Mouse (Mus musculus) kidney, embryonic 15.5 days (tissue): ENCODE measurements around the gene Plekha8. TPM values are rescaled to one million over a fixed set of nuclear protein-coding genes. Genes with fewer than 3 reads are reported as not detected.

Experiments
- ATAC-seq: fragments of 200-750 bp; cut with Nextera tagmentation; replicated peaks from 2 replicates; pipeline ENCODE4 v1.8.0; 2017; ENCODE audit warnings: moderate TSS enrichment; ENCODE audit not compliant: low FRiP score
- H3K27ac ChIP-seq: fragments of 300-500 bp; sonication (generic); 2 replicates; pipeline ENCODE4 v1.5.1; 2015; ENCODE audit warnings: mild to moderate bottlenecking, inconsistent platforms
- H3K27me3 ChIP-seq: fragments of 300-500 bp; sonication (generic); 2 replicates; pipeline ENCODE4 v1.6.1; 2015; ENCODE audit warnings: inconsistent platforms
- H3K36me3 ChIP-seq: fragments of 300-500 bp; sonication (generic); 2 replicates; pipeline ENCODE4 v1.6.1; 2015; ENCODE audit warnings: inconsistent platforms
- H3K4me1 ChIP-seq: fragments of 300-500 bp; sonication (generic); 2 replicates; pipeline ENCODE4 v1.6.1; 2015; ENCODE audit warnings: inconsistent platforms
- H3K4me2 ChIP-seq: fragments of 300-500 bp; sonication (generic); 2 replicates; pipeline ENCODE4 v1.6.1; 2015; ENCODE audit warnings: moderate library complexity, mild to moderate bottlenecking, inconsistent platforms
- H3K4me3 ChIP-seq: fragments of 300-500 bp; sonication (generic); replicated peaks from 2 replicates; pipeline ENCODE4 v1.5.1; 2015; ENCODE audit warnings: mild to moderate bottlenecking, inconsistent platforms
- H3K9ac ChIP-seq: fragments of 300-500 bp; sonication (generic); 2 replicates; pipeline ENCODE4 v1.6.1; 2015; ENCODE audit warnings: mild to moderate bottlenecking, inconsistent platforms
- H3K9me3 ChIP-seq: fragments of 300-500 bp; sonication (generic); replicated peaks from 2 replicates; pipeline ENCODE4 v1.6.1; 2016; ENCODE audit warnings: inconsistent platforms
- WGBS: fragments of 180-500 bp; shearing (Covaris S2); methylation state at CpG from one replicate; pipeline ENCODE4 v1.1.7; 2015; ENCODE audit warnings: mixed read lengths; 5-methylcytosine and 5-hydroxymethylcytosine counted together
- polyA plus RNA-seq: library from polyadenylated mRNA; unstranded; fragments of >200 nt; fragmentation: Nextera tagmentation; extraction: Ambion mirVana; gene quantifications from 2 replicates; pipeline ENCODE4 v1.2.1, GENCODE M21; 2015

Plekha8 gene
- polyA plus RNA-seq, 1 experiment from 2014 or later: 9.8 TPM

DNA sequence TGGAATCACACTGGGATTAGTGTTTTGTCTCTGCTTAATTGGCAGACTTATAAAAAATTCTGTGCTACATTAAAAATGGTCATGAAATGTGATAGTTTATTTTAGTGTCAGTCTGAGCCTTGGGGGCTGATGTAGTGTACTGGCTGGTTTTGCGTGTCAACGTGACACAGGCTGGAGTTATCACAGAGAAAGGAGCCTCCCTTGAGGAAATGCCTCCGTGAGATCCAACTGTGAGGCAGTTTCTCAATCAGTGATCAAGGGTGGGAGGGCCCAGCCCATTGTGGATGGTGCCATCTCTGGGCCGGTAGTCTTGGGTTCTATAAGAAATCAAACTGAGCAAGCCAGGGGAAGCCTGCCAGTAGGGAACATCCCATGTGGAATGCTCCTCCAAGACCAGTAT lies 11.3 kb downstream of the Plekha8 start:
- WGBS: 53% methylated on average over 4 of the region's 4 CpGs
- H3K4me1 ChIP-seq: peaks cover 5% of the 10 kb centered on the region; the same call in 1 of the 2 replicates
- no peak for ATAC-seq
- H3K9me3 ChIP-seq: 0 out of 2 replicates have a peak, but pooled peaks cover 3% of the 10 kb centered on the region
- H3K27ac ChIP-seq: no peak overlapping the region
- H3K36me3 ChIP-seq: peaks cover 4% of the 10 kb centered on the region; the same call in 1 of the 2 replicates
- H3K27me3 ChIP-seq: no peaks in the 10 kb centered on the region
- no peak overlapping the region for H3K4me2 ChIP-seq
- no peak overlapping the region for H3K4me3 ChIP-seq
- no peak overlapping the region for H3K9ac ChIP-seq

DNA sequence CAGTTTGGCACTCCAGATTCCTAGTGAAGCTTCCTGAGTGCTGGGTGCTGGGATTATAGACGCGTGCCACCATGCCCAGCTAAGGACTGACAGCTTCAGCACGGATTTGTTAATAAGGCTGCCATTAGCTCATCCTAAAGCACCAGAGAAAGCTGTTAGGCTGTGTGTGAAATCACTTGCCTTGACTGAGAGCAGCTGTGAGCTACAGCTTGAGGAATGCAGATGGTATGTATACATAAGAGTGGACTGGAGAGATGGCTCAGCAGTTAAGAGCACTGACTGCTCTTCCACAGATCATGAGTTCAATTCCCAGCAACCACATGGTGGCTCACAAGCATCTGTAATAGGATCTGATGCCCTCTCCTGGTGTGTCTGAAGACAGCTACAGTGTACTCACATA lies 22.5 kb downstream of the Plekha8 start:
- Histone ChIP-seq H3K27ac (no peak overlapping the region), H3K4me2 (no peak overlapping the region), H3K27me3 (no peaks in the 10 kb centered on the region), H3K9me3 (no peaks in the 10 kb centered on the region), H3K9ac (no peak overlapping the region), H3K4me3 (no peak overlapping the region), H3K36me3 (peaks cover 24% of the 10 kb centered on the region), H3K4me1 (no peaks in the 10 kb centered on the region)
- 78% methylated on average over 3 of the region's 3 CpGs for WGBS
- ATAC-seq: no peak

DNA sequence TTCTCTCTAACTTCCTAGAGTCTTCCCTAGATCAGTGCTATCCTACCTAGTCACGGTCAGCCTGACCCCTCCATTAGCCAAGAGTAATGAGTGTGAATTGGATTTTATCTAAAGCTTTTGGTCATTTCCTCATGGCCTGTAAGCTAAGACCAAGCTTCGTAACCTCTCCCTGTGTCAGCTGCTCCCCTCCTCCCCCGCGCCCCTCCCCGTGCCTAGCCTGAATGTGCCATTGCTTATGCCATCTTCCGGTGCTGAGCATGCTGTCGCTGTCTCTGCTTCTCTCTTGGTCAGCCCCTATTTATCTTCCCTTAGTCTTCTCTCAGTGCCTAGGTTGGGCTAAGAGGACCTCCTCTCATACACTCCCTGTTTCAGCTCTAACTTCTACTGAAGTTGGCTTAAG lies 24.6 kb downstream of the Plekha8 start:
- no peaks in the 10 kb centered on the region for H3K27me3 ChIP-seq
- no peak overlapping the region for H3K9ac ChIP-seq
- 66% methylated on average over 7 of the region's 7 CpGs for WGBS
- no peak overlapping the region for H3K4me3 ChIP-seq
- no peaks in the 10 kb centered on the region for H3K4me1 ChIP-seq
- ATAC-seq: no peak
- no peak overlapping the region for H3K4me2 ChIP-seq
- H3K36me3 ChIP-seq: peaks cover 41% of the 10 kb centered on the region
- no peak overlapping the region for H3K27ac ChIP-seq
- no peaks in the 10 kb centered on the region for H3K9me3 ChIP-seq

- no peak overlapping the region for H3K9ac ChIP-seq
- WGBS: 60% methylated on average over 4 of the region's 4 CpGs
- H3K4me1 ChIP-seq: no peaks in the 10 kb centered on the region
- H3K27me3 ChIP-seq: no peaks in the 10 kb centered on the region
- H3K4me3 ChIP-seq: no peak overlapping the region
- peaks cover 42% of the 10 kb centered on the region for H3K36me3 ChIP-seq
- no peak overlapping the region for H3K27ac ChIP-seq
- no peak overlapping the region for H3K4me2 ChIP-seq
- no peak for ATAC-seq
- no peaks in the 10 kb centered on the region for H3K9me3 ChIP-seq
These were observed 25.4 kb downstream of the Plekha8 start for GRCm38 (mm10) chr6:54620357-54620756.

GRCm38 (mm10) chr6:54628381-54628780 lies 33.5 kb downstream of the Plekha8 start:
- ATAC-seq: no peak
- 92% methylated on average over 3 of the region's 3 CpGs for WGBS
- H3K27ac ChIP-seq: no peak overlapping the region

DNA sequence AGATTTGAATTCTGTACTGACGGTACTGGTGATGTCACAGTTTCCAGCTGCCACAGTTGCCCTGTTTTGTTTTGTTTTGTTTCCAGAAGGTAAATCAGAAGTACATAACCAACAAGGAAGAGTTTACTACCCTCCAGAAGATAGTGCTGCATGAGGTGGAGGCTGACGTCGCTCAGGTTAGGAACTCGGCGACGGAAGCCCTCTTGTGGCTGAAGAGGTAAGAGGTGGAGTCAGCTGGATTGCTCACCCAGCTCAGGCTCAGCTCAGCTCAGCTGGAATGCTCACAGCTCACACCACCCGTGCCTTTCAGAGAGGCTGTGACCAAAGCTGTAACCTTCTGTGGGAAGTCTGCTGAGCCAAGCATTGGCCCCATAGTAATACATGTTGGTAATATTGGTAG lies 34.8 kb downstream of the Plekha8 start:
- Histone ChIP-seq H3K9ac (no peak overlapping the region), H3K4me1 (no peaks in the 10 kb centered on the region), H3K27me3 (no peaks in the 10 kb centered on the region), H3K4me2 (no peak overlapping the region), H3K4me3 (no peak overlapping the region), H3K36me3 (peaks cover 50% of the 10 kb centered on the region), H3K9me3 (no peaks in the 10 kb centered on the region), H3K27ac (no peak overlapping the region)
- ATAC-seq: no peak
- WGBS: 32% methylated on average over 7 of the region's 7 CpGs

More at GRCm38 (mm10) chr6:54628381-54628780, 33.5 kb downstream of the Plekha8 start:
- no peak overlapping the region for H3K4me2 ChIP-seq
- H3K4me3 ChIP-seq: no peak overlapping the region
- H3K9ac ChIP-seq: no peak overlapping the region
- H3K27me3 ChIP-seq: no peaks in the 10 kb centered on the region
- peaks cover 54% of the 10 kb centered on the region for H3K36me3 ChIP-seq
- H3K4me1 ChIP-seq: no peaks in the 10 kb centered on the region
- no peaks in the 10 kb centered on the region for H3K9me3 ChIP-seq

DNA sequence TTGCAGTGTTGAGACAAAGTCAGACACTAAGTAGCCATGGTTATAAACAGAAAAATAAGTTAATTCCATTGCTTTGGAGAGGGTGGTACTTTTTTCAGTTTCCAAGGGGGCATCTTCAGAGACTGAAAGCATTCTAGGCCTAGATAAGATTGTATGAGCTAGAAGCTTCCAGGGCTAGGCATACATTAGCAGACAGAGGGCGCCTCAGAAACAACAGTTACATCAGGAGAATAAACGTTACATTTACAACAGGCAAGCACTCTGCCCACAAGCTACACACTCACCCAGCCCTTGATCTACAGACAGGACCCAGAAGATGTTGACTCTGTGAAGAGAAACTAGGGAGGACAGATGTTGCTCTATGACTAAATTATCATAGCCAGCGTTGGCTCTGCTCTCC lies 36.6 kb downstream of the Plekha8 start:
- H3K9ac ChIP-seq: no peak overlapping the region
- no peak for ATAC-seq
- H3K27me3 ChIP-seq: no peaks in the 10 kb centered on the region
- no peaks in the 10 kb centered on the region for H3K9me3 ChIP-seq
- H3K36me3 ChIP-seq: peaks cover 49% of the 10 kb centered on the region
- WGBS: 52% methylated on average over 3 of the region's 3 CpGs
- no peaks in the 10 kb centered on the region for H3K4me1 ChIP-seq
- H3K4me2 ChIP-seq: no peak overlapping the region
- H3K4me3 ChIP-seq: no peak overlapping the region
- H3K27ac ChIP-seq: no peak overlapping the region

GRCm38 (mm10) chr6:54639877-54640276 lies 45.0 kb downstream of the Plekha8 start:
- no peak overlapping the region for H3K9ac ChIP-seq
- WGBS: 92% methylated on average over 3 of the region's 3 CpGs
- no peak overlapping the region for H3K4me3 ChIP-seq
- no peaks in the 10 kb centered on the region for H3K4me1 ChIP-seq
- no peaks in the 10 kb centered on the region for H3K27me3 ChIP-seq
- no peak overlapping the region for H3K4me2 ChIP-seq
- H3K27ac ChIP-seq: no peak overlapping the region
- H3K9me3 ChIP-seq: no peaks in the 10 kb centered on the region
- no peak for ATAC-seq
- peaks cover 37% of the 10 kb centered on the region; the same call in 1 of the 2 replicates for H3K36me3 ChIP-seq

DNA sequence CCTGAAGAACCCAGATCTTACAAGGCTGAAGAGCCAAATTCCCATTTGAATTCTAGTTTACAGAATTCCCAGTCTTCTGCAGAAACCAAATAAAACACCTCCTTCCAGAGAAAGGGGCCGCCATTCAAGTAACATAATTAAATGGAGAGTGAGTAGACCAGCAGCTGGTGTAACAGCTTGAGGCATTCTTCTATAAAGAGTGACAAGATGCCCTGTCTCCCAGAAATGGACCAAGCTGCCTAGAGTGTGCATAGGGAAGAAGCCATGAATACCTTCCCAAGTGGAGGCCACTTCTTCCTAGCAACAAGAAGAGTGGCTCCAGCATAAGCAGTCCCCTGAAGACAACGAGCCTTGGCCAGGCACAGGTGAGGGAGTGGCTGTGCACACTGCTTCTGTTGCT lies 47.0 kb downstream of the Plekha8 start:
- no peak overlapping the region for H3K9ac ChIP-seq
- H3K4me3 ChIP-seq: no peak overlapping the region
- H3K4me1 ChIP-seq: no peaks in the 10 kb centered on the region
- H3K4me2 ChIP-seq: no peak overlapping the region
- no peaks in the 10 kb centered on the region for H3K27me3 ChIP-seq
- ATAC-seq: no peak
- no peak overlapping the region for H3K27ac ChIP-seq
- H3K36me3 ChIP-seq: peaks cover 25% of the 10 kb centered on the region; the same call in 1 of the 2 replicates
- H3K9me3 ChIP-seq: no peaks in the 10 kb centered on the region
- WGBS: 92% methylated on average over 2 of the region's 2 CpGs

DNA sequence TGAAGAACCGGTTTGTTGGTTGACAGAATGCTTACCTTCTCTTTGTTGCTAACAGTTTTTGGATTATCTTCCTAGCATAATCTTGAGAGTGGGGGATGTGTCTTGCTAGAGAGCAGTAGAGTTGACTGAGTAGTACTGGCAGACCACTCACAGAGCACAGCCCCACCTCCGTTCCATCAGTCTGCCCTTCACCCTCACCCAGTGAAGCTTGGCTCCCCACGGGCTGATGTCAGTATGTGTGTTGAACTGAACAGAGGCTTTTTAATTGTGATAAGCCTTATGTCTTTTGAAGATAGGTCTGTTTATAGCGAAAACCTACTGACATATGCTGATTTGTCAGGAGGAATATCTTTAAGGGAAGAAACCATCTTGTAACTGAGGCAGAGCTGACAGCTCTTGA lies 48.3 kb downstream of the Plekha8 start:
- H3K27me3 ChIP-seq: no peaks in the 10 kb centered on the region
- WGBS: 89% methylated on average over 4 of the region's 4 CpGs
- no peak overlapping the region for H3K4me3 ChIP-seq
- no peak overlapping the region for H3K9ac ChIP-seq
- no peak overlapping the region for H3K27ac ChIP-seq
- no peaks in the 10 kb centered on the region for H3K4me1 ChIP-seq
- no peak for ATAC-seq
- peaks cover 20% of the 10 kb centered on the region; the same call in 1 of the 2 replicates for H3K36me3 ChIP-seq
- H3K9me3 ChIP-seq: no peaks in the 10 kb centered on the region
- no peak overlapping the region for H3K4me2 ChIP-seq

DNA sequence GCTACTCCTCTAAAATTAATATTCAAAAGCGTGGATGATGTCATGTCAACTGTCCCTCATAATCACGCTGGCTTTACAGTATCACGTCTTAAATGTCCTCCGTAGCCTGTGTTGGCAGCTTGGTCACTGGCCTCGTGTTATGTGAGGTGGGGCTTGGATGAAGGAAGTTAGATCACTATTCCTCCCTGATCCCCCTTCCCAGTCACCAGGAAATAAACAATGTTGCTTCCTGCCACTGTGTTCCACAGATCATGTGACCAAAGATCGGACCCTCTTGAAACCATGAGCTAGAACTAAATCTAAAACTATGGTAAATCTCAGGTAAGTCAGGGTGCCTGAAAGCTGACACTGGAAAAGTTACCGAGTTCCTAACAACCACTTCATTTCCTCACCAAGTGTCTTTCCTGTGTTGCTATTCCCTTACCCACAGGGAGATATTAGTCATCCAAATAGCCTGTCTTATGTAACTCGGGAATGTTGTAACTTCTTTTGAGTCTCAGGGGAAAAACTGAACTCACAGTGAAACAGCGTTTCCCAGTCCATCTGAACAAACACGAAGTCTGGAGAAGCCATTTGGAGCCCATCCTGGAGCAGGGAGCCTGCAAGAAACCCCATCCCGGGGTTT lies 60.7 kb downstream of the Plekha8 start:
- H3K9me3 ChIP-seq: no peaks in the 10 kb centered on the region
- H3K27ac ChIP-seq: no peak overlapping the region
- 73% methylated on average over 11 of the region's 11 CpGs for WGBS
- H3K9ac ChIP-seq: no peak overlapping the region
- no peak for ATAC-seq
- H3K4me2 ChIP-seq: no peak overlapping the region
- H3K27me3 ChIP-seq: no peaks in the 10 kb centered on the region
- no peaks in the 10 kb centered on the region for H3K36me3 ChIP-seq
- H3K4me3 ChIP-seq: no peak overlapping the region
- H3K4me1 ChIP-seq: no peaks in the 10 kb centered on the region

- Histone ChIP-seq H3K27me3 (no peaks in the 10 kb centered on the region), H3K9me3 (no peaks in the 10 kb centered on the region)
- 77% methylated on average over 6 of the region's 6 CpGs for WGBS
These were observed 63.0 kb downstream of the Plekha8 start for GRCm38 (mm10) chr6:54657861-54658260.

DNA sequence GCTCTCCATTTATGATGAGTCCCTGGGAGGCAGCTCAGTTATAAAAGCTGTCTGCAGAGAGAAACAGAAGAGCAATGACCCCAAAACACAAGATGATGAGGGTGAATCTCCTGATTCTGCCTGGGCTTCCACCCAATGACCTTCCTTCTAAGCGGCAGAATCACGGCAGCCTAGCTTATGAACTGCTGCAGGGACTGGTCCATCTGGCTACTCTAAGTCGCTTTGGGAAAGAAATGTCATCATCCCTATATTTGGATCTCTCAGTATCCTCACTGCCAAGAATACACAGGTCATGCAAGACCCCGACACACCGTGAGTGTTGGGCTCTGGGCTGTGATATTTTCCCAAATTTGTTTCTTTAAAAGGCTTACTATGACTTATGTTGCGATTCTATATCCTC lies 75.0 kb downstream of the Plekha8 start:
- Histone ChIP-seq H3K9ac (no peak overlapping the region), H3K4me2 (no peak overlapping the region), H3K4me1 (no peaks in the 10 kb centered on the region), H3K36me3 (no peaks in the 10 kb centered on the region), H3K4me3 (no peak overlapping the region), H3K27ac (no peak overlapping the region), H3K27me3 (no peaks in the 10 kb centered on the region), H3K9me3 (no peaks in the 10 kb centered on the region)
- 92% methylated on average over 6 of the region's 6 CpGs for WGBS
- ATAC-seq: no peak

More at GRCm38 (mm10) chr6:54657861-54658260, 63.0 kb downstream of the Plekha8 start:
- no peak overlapping the region for H3K4me3 ChIP-seq
- no peak for ATAC-seq
- H3K9ac ChIP-seq: no peak overlapping the region
- no peaks in the 10 kb centered on the region for H3K36me3 ChIP-seq
- no peak overlapping the region for H3K27ac ChIP-seq
- no peaks in the 10 kb centered on the region for H3K4me1 ChIP-seq
- H3K4me2 ChIP-seq: no peak overlapping the region
